Mouse (Mus musculus) stomach, embryonic 15.5 days (tissue): Measurements from ENCODE around the gene Ropn1l. TPM values are rescaled to one million over a fixed set of nuclear protein-coding genes. Genes with fewer than 3 reads are reported as not detected.

Experiments used
- ATAC-seq: fragments of 200-750 bp; cut with Nextera tagmentation; 2 replicates; pipeline ENCODE4 v1.8.0; 2017; ENCODE audit warnings: low read depth, moderate number of reproducible peaks, moderate TSS enrichment; ENCODE audit not compliant: insufficient read depth, low FRiP score
- H3K27ac ChIP-seq: fragments of 300-500 bp; sonication (generic); 2 replicates; pipeline ENCODE4 v1.5.1; 2015; ENCODE audit warnings: mild to moderate bottlenecking, inconsistent platforms
- H3K27me3 ChIP-seq: fragments of 300-500 bp; sonication (generic); replicated peaks from 2 replicates; pipeline ENCODE4 v1.6.1; 2015; ENCODE audit warnings: inconsistent platforms
- H3K36me3 ChIP-seq: fragments of 300-500 bp; sonication (generic); 2 replicates; pipeline ENCODE4 v1.6.1; 2015; ENCODE audit warnings: inconsistent platforms
- H3K4me1 ChIP-seq: fragments of 300-500 bp; sonication (generic); 2 replicates; pipeline ENCODE4 v1.6.1; 2015; ENCODE audit warnings: inconsistent platforms
- H3K4me2 ChIP-seq: fragments of 300-500 bp; sonication (generic); 2 replicates; pipeline ENCODE4 v1.6.1; 2015; ENCODE audit warnings: mild to moderate bottlenecking, inconsistent platforms
- H3K4me3 ChIP-seq: fragments of 300-500 bp; sonication (generic); replicated peaks from 2 replicates; pipeline ENCODE4 v1.5.1; 2015; ENCODE audit warnings: inconsistent platforms
- H3K9ac ChIP-seq: fragments of 300-500 bp; sonication (generic); 2 replicates; pipeline ENCODE4 v1.6.1; 2015; ENCODE audit warnings: inconsistent platforms
- H3K9me3 ChIP-seq: fragments of 300-500 bp; sonication (generic); 2 replicates; pipeline ENCODE4 v1.6.1; 2016; ENCODE audit warnings: inconsistent platforms
- WGBS: fragments of 180-500 bp; shearing (Covaris S2); methylation state at CpG from one replicate; pipeline ENCODE4 v1.1.7; 2015; 5-methylcytosine and 5-hydroxymethylcytosine counted together
- polyA plus RNA-seq: library from polyadenylated mRNA; unstranded; fragments of >200 nt; fragmentation: Nextera tagmentation; extraction: Ambion mirVana; gene quantifications from 2 replicates; pipeline ENCODE4 v1.2.1, GENCODE M21; 2015

The Ropn1l gene
- 2.9 and 3.0 TPM in 2 replicates for polyA plus RNA-seq

DNA sequence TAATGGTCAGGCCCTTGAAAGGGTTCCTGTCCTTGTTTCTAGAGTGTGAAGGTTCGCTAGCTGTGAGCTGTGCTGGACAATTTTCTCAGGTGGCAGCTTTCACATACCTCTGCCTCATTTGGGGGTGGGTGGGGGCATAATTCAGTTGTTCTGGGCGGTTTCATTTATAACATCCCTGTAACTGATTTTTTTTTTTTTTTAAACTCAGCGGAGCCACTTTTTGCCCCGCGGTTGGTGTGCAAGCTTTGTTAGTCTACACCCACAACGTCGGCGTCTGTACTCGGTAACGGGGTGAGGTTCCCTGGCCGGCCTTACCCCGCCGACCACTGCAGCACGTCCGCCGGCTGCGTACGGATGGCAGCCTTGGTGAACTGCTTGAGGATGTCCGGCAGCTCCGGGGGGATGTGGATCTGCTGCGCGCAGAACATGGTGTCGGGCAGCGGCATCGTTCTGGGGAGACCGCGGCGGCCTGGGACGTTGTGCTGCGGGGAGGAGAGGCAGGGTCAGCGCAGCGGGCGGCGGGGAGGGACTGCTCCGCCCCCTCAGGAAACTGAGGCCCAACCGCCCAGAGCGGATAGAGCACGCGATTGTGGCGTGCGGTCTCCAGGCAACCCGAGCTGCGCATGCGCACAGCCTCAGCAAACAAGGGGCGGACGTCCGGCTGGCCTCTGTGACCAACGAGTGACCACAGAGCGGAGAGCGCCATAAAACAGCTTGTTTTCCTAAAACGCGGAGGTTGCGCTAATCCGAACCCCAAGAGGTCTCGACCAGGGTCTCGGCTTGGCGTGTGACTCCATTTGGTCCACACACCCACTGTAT is at the start of gene Ropn1l:
Gene Ropn1l (minus strand): TSS at position 640 of the 819 bp plus-strand sequence.
- ATAC-seq = peak; percentile 91
- 0 out of 2 replicates have a peak, but pooled peaks cover 11% of the 10 kb centered on the region for H3K36me3 ChIP-seq
- H3K4me3 ChIP-seq = peak within 1 kb of the TSS; percentile 59
- peak within 1 kb of the TSS; percentile 52; the same call in 1 of the 2 replicates for H3K9ac ChIP-seq
- H3K4me1 ChIP-seq = 0 out of 2 replicates have a peak, but pooled peaks cover 9% of the 10 kb centered on the region
- H3K4me2 ChIP-seq = peak within 1 kb of the TSS; percentile 77
- peak within 1 kb of the TSS; percentile 76 for H3K27ac ChIP-seq
- no peaks in the 10 kb centered on the region for H3K9me3 ChIP-seq
- WGBS = under 1% methylated on average over 54 of the region's 57 CpGs
- no peaks in the 10 kb centered on the region for H3K27me3 ChIP-seq

DNA sequence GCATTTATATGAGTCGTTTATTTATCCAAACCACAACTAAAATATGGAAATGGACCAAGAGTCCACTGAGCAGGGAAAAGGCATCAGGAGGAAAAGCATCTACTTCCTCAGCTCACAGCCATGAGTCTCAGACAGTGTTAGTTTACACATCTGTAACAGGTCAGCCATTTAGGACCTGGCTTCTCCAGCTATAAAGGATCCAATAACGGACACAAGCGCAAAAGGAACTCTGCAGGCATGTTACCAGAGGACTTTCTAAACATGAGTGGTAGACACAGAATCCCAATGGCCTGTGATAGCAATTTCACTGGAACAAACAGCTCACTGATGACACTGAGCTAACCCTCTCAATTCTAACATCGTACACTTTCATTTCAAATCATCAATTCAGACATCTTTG is 49.5 kb upstream of the Ropn1l start:
- Histone ChIP-seq H3K4me3 (no peak overlapping the region), H3K9me3 (no peaks in the 10 kb centered on the region), H3K27me3 (no peaks in the 10 kb centered on the region), H3K27ac (no peak overlapping the region), H3K4me1 (no peaks in the 10 kb centered on the region), H3K4me2 (no peak overlapping the region), H3K9ac (no peak overlapping the region), H3K36me3 (no peaks in the 10 kb centered on the region; the same call in 1 of the 2 replicates)
- no peak for ATAC-seq
- WGBS = 79% methylated on average over 4 of the region's 4 CpGs

DNA sequence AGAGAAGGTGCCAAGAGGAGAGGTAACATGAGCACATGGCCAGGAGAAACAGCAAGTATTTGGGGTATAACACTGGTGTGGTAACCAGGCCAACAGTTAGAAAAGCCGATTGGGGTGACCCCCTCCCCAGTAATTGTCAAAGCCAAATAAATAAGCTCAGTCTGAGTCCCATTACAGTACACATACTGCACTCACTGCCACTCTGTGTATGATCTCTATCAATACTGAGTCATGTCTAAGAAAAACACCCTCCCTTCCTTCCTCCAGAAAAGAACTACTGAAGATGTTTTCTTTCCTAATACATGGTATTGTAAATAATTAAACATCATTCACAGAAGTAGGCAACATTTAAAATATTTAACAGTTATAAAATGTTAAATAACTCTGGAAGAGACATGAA is 48.8 kb upstream of the Ropn1l start:
- Histone ChIP-seq H3K9me3 (no peaks in the 10 kb centered on the region), H3K9ac (no peak overlapping the region), H3K4me2 (no peak overlapping the region), H3K36me3 (no peaks in the 10 kb centered on the region; the same call in 1 of the 2 replicates), H3K4me1 (no peaks in the 10 kb centered on the region), H3K4me3 (no peak overlapping the region), H3K27me3 (no peaks in the 10 kb centered on the region), H3K27ac (no peak overlapping the region)
- WGBS = 84% methylated on average over 1 of the region's 1 CpGs
- no peak for ATAC-seq

DNA sequence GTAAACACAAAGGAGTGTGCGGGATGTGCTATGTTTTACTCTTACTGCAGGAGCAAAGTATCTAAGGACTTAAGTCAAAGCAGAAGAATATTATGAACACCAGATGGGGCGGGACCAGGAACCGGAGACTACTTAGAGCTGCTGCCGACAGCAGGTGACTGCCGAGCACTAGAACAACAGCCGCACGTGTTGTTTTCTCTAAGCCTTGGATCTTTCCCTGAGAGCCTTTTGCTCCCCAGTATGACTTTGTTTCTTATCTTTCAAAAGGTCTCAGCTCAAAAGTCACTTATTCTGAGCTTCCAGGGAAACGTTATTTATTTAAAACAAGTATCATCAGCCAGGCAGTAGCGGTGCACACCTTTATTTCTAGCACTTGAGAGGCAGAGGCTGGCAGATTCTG is 41.3 kb upstream of the Ropn1l start:
- ATAC-seq = no peak
- H3K27me3 ChIP-seq = no peaks in the 10 kb centered on the region
- H3K36me3 ChIP-seq = peaks cover 26% of the 10 kb centered on the region
- no peaks in the 10 kb centered on the region for H3K9me3 ChIP-seq
- no peak overlapping the region for H3K4me3 ChIP-seq
- H3K9ac ChIP-seq = no peak overlapping the region
- no peaks in the 10 kb centered on the region for H3K4me1 ChIP-seq
- 92% methylated on average over 9 of the region's 9 CpGs for WGBS
- no peak overlapping the region for H3K4me2 ChIP-seq
- no peak overlapping the region for H3K27ac ChIP-seq

DNA sequence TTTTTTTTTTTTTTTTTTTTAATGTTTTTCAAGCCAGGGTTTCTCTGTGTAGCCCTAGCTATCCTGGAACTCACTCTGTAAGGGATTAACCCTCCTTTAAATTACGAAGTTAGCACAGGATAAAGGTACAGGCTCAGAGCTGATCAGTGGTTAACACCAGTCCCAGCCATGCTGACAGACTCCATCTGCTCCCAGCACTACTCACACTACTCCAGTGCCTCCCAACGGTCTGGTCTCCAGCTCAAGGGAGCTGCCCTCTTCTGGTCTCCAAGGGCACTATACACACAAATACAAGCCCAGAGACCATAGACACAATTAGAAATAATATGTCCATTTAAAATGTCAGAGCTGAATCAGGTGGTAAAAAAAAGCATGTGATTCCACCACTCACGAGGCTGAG is 40.8 kb upstream of the Ropn1l start:
- WGBS = 73% methylated on average over 3 of the region's 3 CpGs
- Histone ChIP-seq H3K36me3 (peaks cover 26% of the 10 kb centered on the region), H3K4me2 (no peak overlapping the region), H3K4me1 (no peaks in the 10 kb centered on the region), H3K9ac (no peak overlapping the region), H3K9me3 (no peaks in the 10 kb centered on the region), H3K27ac (no peak overlapping the region), H3K4me3 (no peak overlapping the region), H3K27me3 (no peaks in the 10 kb centered on the region)
- ATAC-seq = no peak

DNA sequence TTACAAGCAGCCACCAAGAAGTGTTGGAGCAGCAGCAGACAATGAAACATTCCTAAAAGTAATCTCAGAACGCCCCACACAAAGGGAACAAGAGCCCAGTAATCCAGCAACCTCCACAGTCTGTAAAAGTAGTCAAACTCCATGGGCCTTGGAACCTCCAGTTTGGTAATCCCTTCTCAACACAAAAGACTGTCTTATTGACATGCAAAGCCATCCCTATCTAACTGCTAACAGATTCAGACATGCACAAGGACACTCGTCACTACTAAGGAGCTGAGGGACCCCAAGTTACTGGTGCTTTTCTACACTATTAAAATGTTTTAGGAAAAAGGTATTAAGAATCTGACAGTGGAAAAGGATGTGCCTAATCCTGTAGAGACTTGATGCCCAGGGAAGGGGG is 33.9 kb upstream of the Ropn1l start:
- Histone ChIP-seq H3K27me3 (no peaks in the 10 kb centered on the region), H3K27ac (no peak overlapping the region), H3K4me3 (no peak overlapping the region), H3K9ac (no peak overlapping the region), H3K9me3 (no peaks in the 10 kb centered on the region), H3K36me3 (peaks cover 8% of the 10 kb centered on the region), H3K4me2 (no peak overlapping the region), H3K4me1 (no peaks in the 10 kb centered on the region)
- ATAC-seq = no peak
- WGBS = 90% methylated on average over 2 of the region's 2 CpGs

DNA sequence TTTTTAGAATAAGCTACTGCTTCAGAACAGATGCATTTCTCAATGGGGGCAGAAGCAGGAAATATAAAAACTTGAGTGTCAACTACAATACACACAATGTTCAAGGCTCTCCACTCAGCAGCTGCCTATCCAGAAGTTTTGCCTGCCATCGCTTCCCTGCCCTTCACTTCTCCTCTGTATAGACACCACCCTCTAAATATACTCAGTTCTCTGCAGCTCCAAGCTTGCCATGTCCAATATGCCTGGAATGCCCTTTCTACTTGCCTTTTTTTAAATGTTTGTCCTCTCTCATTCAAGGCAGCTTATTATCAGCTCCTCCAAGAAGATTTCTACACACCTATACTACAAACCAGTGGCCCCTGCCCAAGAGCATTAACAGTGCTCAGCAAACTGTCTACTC is 23.1 kb upstream of the Ropn1l start:
- Histone ChIP-seq H3K4me3 (no peak overlapping the region), H3K36me3 (peaks cover 23% of the 10 kb centered on the region), H3K27me3 (no peaks in the 10 kb centered on the region), H3K9ac (no peak overlapping the region), H3K4me2 (no peak overlapping the region), H3K27ac (no peak overlapping the region), H3K9me3 (no peaks in the 10 kb centered on the region), H3K4me1 (no peaks in the 10 kb centered on the region)
- ATAC-seq = no peak
- WGBS = 89% methylated on average over 1 of the region's 1 CpGs

DNA sequence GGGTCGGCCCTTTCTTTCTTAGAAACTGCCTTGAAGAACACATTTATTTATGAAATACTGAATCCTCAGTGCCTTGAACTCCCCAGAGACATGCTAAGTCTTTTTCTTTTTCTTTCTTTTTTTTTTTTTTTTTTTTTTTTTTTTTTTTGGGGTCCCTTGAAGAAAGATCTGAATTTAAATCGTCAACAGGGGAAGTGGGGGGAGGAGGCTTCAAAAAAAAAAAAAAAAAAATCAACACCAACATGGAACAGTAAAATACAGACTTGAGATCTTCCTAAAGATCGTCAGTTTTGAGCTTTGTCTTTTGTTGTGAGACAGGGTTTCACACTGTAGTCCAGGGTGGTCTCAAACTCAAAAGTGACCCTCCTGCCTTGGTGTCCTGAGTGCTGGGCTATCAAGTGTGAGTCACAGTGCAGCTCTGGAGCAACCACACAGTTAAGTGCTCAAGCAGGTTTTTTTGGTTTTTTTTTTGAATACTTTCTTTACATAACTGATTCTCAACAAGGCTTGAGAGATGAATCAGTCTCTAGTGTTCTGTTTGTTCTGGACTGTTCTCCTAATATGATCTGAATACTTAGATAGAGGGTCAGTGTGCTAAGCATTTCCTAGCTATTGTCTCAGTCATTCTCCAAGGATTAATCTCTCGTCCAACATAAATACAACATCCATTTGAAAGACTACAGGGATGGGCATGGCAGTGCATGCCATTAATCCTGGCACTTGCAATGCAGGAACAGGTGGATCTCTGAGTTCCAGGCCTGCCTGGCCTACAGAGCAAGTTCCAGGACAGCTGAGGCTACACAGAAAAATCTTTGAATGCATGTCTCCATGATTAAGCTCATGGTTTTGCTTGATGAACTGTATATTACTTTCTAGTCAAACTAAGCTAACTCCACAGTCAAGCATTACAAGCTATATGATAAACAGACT is 19.4 kb upstream of the Ropn1l start:
- no peaks in the 10 kb centered on the region for H3K27me3 ChIP-seq
- peaks cover 14% of the 10 kb centered on the region for H3K36me3 ChIP-seq
- no peak for ATAC-seq
- no peak overlapping the region for H3K27ac ChIP-seq
- no peak overlapping the region for H3K4me2 ChIP-seq
- H3K9ac ChIP-seq = no peak overlapping the region
- H3K9me3 ChIP-seq = no peaks in the 10 kb centered on the region
- 69% methylated on average over 4 of the region's 4 CpGs for WGBS
- no peak overlapping the region for H3K4me3 ChIP-seq
- no peaks in the 10 kb centered on the region for H3K4me1 ChIP-seq

DNA sequence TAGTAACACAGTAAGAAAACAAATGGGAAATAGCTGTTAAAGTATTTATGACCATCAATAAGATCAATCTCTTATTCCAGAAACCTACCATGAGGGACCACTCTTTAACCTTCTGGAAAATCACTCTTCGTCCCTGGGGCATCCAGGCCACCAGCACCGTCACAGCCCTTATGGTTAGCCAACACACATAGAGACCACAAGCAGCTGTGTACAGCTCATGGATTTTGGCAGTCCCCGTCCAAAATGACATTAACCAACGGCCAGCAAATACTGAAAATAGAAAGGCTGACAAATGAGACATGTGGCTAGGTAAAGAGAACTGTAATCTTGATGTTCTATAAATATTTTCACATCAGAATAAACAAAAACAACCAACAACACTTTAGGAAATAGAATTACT is 18.0 kb upstream of the Ropn1l start:
- WGBS = 91% methylated on average over 4 of the region's 4 CpGs
- no peak overlapping the region for H3K9ac ChIP-seq
- H3K27me3 ChIP-seq = no peaks in the 10 kb centered on the region
- no peak for ATAC-seq
- H3K36me3 ChIP-seq = peaks cover 17% of the 10 kb centered on the region
- no peaks in the 10 kb centered on the region for H3K4me1 ChIP-seq
- H3K9me3 ChIP-seq = no peaks in the 10 kb centered on the region
- H3K27ac ChIP-seq = no peak overlapping the region
- H3K4me3 ChIP-seq = no peak overlapping the region
- no peak overlapping the region for H3K4me2 ChIP-seq

DNA sequence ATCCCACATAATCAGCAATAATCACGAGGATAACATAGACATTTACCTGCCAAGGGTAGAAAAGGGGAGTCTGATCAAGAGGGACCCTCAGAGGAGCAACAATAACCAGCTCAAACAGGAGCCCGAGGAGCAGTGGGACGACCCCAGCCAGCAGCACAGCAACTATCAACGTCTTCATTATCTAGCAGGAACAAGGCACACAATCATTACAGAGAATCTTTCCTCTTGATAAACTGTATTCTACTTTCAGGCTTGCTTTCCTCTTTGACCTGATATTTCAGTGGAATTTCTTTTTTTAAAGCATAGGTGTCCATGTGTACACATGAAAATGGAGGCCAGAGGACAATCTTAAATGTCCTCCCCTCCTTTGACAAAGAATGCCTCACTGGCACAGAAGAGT is 16.0 kb upstream of the Ropn1l start:
- Histone ChIP-seq H3K9me3 (no peaks in the 10 kb centered on the region), H3K27ac (no peak overlapping the region), H3K4me3 (no peak overlapping the region), H3K27me3 (no peaks in the 10 kb centered on the region), H3K4me2 (no peak overlapping the region), H3K9ac (no peak overlapping the region), H3K36me3 (peaks cover 26% of the 10 kb centered on the region), H3K4me1 (no peaks in the 10 kb centered on the region)
- 80% methylated on average over 4 of the region's 4 CpGs for WGBS
- ATAC-seq = no peak

DNA sequence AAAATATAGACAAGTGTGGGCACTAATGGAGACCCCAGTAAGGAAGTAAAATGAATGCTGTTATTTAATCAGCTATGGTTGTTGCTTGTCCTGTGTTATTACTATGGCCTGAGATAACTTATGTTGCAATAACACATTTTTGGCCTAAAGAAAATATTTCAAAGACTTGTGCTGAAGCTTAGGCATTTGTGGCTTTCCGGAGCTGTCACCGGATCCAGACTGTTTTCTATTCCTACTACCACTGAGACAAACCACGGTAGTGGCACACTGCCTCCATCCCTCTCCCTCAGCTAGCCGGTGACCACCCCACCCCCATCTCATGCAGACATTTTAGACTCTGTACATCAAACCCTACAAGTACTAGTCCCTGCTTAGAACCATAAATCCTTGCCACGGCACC is 15.3 kb upstream of the Ropn1l start:
- H3K4me1 ChIP-seq = no peaks in the 10 kb centered on the region
- no peak overlapping the region for H3K4me3 ChIP-seq
- WGBS = 92% methylated on average over 5 of the region's 5 CpGs
- H3K36me3 ChIP-seq = peaks cover 20% of the 10 kb centered on the region
- H3K27me3 ChIP-seq = no peaks in the 10 kb centered on the region
- no peak overlapping the region for H3K27ac ChIP-seq
- H3K9ac ChIP-seq = no peak overlapping the region
- H3K4me2 ChIP-seq = no peak overlapping the region
- ATAC-seq = no peak
- H3K9me3 ChIP-seq = no peaks in the 10 kb centered on the region

DNA sequence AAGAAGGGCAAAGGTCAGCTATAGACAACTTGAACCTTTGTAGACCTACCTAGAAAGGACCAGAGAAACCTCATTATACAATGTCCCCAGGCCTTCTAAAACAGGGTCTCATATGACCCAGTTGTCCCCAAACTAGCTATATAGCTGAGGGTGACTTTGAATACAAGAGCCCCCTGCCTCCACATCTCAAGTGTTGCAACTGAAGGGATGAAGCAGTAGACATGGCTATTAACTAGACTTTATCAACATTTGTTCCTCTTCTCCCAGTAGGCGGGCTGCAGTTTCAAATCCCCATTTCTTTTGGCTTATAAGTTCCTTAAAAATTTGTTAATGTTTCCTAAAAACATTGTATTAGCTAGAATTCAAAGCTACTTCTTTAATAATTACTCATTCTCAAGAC is 13.2 kb upstream of the Ropn1l start:
- Histone ChIP-seq H3K36me3 (peaks cover 28% of the 10 kb centered on the region), H3K4me3 (no peak overlapping the region), H3K9me3 (no peaks in the 10 kb centered on the region), H3K4me2 (no peak overlapping the region), H3K9ac (no peak overlapping the region), H3K27me3 (no peaks in the 10 kb centered on the region), H3K27ac (no peak overlapping the region), H3K4me1 (no peaks in the 10 kb centered on the region)
- WGBS = 88% methylated on average over 1 of the region's 1 CpGs
- ATAC-seq = no peak
